Mouse (Mus musculus): ENCODE data around the gene Timeless.
"Not testable (repeated sequence)": the region's sequence is repeated elsewhere in the genome, so short reads cannot be mapped to it uniquely, and the experiment has no call there.

The Timeless gene

GRCm38 (mm10) chr10:128212871-128213323, 19.0 kb upstream of the Timeless start:
- no peak for DNase-seq (ENCODE audit: low read depth, low spot score)

GRCm38 (mm10) chr10:128214112-128214511, 17.8 kb upstream of the Timeless start:
- not testable (repeated sequence) for DNase-seq (ENCODE audit: low read depth, low spot score)

DNA sequence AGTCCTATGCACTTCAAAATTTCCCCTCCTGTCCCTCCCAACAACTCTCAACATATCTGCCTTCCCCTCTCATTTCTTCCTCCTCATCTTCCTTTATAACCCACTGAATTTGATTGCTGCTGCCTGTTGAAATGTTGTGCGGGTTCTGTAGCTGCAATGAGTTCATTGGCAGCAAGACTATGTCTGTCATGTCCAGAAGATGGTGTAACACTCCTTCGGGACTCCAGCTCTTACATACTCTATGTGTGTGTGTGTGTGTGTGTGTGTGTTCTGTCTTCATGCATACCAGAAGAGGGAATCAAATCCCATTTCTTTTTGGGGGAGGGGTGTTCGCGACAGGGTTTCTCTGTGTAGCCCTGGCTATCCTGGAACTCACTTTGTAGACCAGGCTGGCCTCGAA, 16.9 kb upstream of the Timeless start:
- no peak for DNase-seq (ENCODE audit: low read depth, low spot score)

DNA sequence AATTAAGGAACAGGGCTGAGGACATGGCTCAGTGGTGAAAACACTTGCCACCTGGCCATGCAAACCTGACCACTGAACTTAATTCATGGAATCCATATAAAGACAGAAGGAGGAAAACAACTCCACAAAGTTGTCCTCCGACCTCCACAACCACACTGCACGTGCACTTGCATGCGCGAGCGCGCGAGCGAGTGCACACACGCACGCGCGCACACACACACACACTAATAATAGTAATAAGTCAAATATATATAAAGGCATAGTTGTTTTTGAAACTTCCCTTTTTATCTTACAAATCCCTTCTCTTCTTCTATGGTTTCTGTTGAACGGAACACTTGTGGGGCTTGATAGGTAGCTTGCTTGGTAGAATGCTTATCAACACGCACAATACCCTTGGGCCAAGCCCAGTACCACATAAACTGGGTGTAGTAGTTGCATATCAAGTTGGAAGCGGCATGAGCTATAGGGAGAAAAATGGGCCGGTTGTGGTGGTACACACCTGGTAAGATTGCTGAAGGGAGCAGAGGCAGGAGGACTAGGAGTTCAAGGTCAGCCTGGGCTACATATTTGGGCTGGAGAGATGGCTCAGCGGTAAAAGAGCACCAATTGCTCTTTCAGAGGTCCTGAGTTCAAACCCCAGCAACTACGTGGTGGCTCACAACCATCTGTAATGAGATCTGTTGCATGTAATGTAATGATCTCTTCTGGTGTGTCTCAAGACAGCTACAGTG, 13.3 kb upstream of the Timeless start:
- DNase-seq (ENCODE audit: low read depth, low spot score) = no peak

- no peak for DNase-seq (ENCODE audit: low read depth, low spot score)
Measured at GRCm38 (mm10) chr10:128221533-128222286, 10.2 kb upstream of the Timeless start.

DNA sequence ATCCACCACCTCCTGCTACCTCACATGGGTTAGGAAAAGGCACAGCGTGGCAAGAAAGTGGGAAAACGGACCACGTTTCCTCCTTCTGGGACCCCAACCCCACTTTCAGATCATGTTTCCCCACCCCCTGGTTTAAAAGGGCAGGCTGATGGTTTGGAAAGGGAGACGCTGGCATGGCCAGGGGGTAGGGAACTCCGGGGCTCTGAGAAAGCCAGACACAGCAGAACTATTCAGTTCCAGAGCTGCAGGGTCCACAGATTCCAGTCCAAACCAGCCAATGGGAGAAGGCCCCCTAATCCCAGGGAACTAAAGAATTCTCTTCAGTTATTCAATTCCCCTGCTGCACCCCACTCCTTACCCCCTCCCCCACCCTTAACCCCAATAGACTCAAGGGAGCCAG, 6.8 kb upstream of the Timeless start:
- no peak for DNase-seq (ENCODE audit: low read depth, low spot score)

DNA sequence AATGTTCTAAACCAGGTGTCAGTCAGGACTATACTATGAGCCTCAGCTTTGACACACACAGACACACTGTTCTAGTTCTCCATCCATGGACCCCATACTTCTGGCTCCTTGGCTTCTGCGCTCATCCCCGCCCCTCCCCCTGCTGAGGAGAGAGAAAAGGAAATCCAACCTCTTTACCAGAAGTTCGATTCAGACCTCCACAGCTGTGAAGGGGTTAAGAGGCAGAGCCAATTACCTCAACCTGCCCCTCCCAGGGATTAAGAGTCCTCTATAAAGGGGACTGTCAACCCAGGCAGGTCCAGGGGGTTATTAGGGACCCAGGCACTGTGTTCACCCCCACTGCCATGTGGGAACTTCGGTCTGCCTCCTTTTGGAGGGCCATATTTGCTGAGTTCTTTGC, 6.3 kb upstream of the Timeless start, which contains the start of gene Mip:
TSS of gene Mip (plus strand) at position 301 of the 400 bp plus-strand sequence.
- no peak for DNase-seq (ENCODE audit: low read depth, low spot score)

DNA sequence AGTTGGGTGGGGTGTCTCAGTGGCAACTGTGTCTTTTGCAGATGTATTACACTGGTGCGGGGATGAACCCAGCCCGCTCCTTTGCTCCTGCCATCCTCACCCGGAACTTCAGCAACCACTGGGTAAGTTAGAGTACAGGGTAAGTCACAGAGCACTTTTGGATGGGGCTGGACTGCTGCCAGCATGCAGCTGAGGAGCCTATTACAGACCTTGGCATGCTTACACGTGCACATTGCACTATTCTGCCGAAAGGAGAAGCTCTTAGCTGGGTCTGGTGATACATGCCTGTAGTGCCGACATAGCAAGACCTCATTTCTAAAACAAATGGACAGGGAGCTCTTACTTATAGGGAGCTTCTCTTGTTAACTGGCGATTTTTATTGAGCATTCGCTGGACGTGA, 4.3 kb upstream of the Timeless start:
- DNase-seq (ENCODE audit: low read depth, low spot score) = no peak

DNA sequence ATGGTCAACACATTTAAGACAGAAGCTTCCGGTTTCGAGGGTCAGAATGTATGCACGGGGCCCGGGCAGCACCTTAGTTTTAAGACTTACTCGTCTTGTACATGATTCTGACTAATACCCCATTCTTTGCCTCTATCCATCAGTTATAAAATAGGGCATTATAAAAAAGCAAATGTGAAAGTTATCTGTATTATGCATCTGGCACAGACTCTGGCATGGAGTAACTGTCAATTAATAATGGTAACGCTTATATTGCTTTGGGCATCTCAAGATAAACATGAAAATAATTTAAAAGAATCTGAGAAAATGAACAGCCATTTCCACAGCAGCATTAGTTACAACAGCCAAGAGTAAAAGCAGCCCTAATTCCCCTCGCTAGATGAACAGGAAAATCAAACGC, 3.9 kb upstream of the Timeless start:
- no peak for DNase-seq (ENCODE audit: low read depth, low spot score)

DNA sequence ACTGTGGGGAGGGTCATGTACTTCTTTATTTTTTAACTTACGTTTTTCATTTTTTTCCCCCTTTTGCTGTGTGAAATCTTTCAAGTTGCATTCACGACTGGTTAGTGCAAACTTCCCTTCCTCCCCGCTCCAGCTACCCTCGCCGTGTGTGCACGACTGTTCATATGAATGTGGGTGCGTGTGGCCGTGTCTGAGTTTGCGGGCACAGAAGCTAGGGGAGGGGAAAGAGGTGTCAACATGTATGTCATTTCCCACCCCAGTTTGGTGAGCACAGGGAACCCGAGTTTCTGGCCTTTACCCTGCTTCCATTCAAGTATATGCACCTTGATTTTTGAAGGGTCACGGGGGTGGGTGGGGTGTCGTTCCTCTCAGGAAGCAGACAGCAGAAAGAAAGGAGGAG, 1.3 kb upstream of the Timeless start:
- DNase-seq (ENCODE audit: low read depth, low spot score) = no peak

GRCm38 (mm10) chr10:128231146-128231545, 719 bp upstream of the Timeless start:
- no peak for DNase-seq (ENCODE audit: low read depth, low spot score)

DNA sequence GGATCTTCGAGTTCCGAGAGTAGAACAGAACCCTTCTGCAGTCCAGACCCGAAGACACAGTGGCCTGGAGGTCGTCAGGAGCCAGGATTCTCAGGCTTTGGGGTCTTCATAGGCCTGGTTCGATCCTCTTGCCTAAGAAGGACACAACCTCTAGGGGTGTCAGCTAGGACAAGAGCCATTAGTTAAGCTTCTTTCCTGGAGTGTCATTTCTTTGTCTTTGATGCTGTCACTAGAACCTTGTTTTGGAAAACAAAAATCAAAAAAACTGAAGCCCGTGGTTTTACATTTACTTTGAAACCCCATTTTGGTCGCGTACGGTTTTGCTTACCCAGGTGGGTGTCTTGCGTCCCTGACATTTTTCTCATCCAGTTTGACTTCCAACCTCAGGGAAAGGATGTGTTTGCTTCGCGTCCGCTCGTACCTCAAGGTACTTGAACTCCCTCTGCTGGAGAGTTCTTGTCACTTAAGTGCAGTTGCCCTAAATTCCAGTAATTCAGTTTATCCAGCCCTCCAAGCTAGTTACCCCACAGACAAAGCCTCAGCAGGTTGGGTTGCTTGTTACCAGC, 638 bp downstream of the Timeless start:
- peak; percentile 39 for DNase-seq (ENCODE audit: low read depth, low spot score)

- DNase-seq (ENCODE audit: low read depth, low spot score) = no peak
Measured at GRCm38 (mm10) chr10:128236321-128236720, 4.5 kb downstream of the Timeless start.

GRCm38 (mm10) chr10:128237807-128238480, 6.1 kb downstream of the Timeless start:
- DNase-seq (ENCODE audit: low read depth, low spot score) = no peak

DNA sequence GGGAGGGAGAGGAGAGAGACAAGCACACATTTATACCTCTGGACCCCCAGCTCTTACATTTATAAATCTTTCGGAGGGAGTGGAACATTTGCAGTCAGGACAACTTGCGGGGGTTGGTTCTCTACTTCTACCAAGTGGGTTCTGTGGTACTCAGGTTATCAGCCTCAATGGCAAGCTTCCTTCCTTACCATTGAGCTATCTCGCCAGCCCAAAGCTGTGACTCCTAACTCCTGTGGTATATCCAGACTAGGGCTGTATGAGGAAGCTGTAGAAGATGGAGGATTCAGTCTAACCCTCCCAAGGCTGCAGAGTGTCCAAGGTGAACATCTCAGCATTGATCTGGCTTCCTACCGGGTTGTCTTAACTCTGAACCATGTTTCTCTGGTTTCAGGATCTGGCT, 7.3 kb downstream of the Timeless start:
- no peak for DNase-seq (ENCODE audit: low read depth, low spot score)

- DNase-seq (ENCODE audit: low read depth, low spot score) = no peak
Measured at GRCm38 (mm10) chr10:128240131-128240530, 8.3 kb downstream of the Timeless start.

- DNase-seq (ENCODE audit: low read depth, low spot score) = no peak
Measured at GRCm38 (mm10) chr10:128243252-128243651, 11.4 kb downstream of the Timeless start.

GRCm38 (mm10) chr10:128244121-128244520, 12.3 kb downstream of the Timeless start:
- DNase-seq (ENCODE audit: low read depth, low spot score) = no peak

- DNase-seq (ENCODE audit: low read depth, low spot score) = no peak
Measured at GRCm38 (mm10) chr10:128247020-128247732, 15.3 kb downstream of the Timeless start.

GRCm38 (mm10) chr10:128250565-128250964, 18.7 kb downstream of the Timeless start:
- DNase-seq (ENCODE audit: low read depth, low spot score) = no peak

DNA sequence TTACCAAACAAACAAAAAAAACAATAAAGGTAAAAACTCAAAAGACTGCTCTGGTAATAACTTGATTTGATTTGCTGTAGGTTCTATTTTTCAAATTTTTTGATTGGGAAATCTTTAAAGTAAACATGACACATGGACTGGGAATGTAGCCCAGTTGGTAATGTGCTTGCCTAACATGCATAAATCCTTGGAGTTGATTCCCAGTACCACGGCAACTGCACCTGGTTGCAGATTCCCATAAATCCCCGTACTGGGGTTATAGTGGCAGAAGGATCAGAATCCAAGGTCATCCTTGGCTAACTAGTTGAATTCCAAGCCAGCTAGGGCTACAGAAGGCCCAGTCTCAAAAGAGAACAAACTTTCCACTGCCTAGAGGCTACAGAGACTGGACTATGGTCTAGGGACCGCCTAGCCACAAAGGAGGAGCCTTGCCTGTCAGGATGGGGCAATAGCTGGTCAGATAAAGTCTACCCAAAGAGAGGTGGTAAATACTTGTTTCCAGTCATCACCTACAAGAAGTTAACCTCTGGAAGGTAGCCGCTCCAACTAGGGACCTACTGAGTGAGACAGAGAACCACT, 21.9 kb downstream of the Timeless start, which contains the start of gene Apon:
TSS of gene Apon (plus strand) at position 420 of the 579 bp plus-strand sequence.
- DNase-seq (ENCODE audit: low read depth, low spot score) = no peak
